Mouse (Mus musculus): ENCODE results near the gene Vmn1r225.
"Not testable (repeated sequence)": the region's sequence is repeated elsewhere in the genome, so short reads cannot be mapped to it uniquely, and the experiment has no call there.

Gene Vmn1r225

GRCm38 (mm10) chr17:20497858-20498257 is at the start of gene Vmn1r225:
Gene Vmn1r225, plus strand, starts transcription at chr17:20498158.
- DNase-seq (ENCODE audit: low spot score in 2 of 2): no peak

GRCm38 (mm10) chr17:20473311-20473710 is 24.6 kb upstream of the Vmn1r225 start:
- DNase-seq (ENCODE audit: low spot score in 2 of 2): no peak

GRCm38 (mm10) chr17:20481231-20481630 is 16.7 kb upstream of the Vmn1r225 start, which contains the start of gene Vmn2r108:
Gene Vmn2r108, minus strand, starts transcription at chr17:20481331.
- no peak for DNase-seq (ENCODE audit: low spot score in 2 of 2)

- not testable (repeated sequence) for DNase-seq (ENCODE audit: low spot score in 2 of 2)
Measured at GRCm38 (mm10) chr17:20508247-20508646, 10.3 kb downstream of the Vmn1r225 start.
